Mouse (Mus musculus) CD4-positive, CD25-positive, alpha-beta regulatory T cell, adult 2 months (primary cell): ENCODE data around the gene Myl9.

ENCODE experiments used
- DNase-seq: peaks from one replicate; pipeline ENCODE4 v3.0.0-alpha.2; 2012; ENCODE audit warnings: low read depth, low spot score

The Myl9 gene

DNA sequence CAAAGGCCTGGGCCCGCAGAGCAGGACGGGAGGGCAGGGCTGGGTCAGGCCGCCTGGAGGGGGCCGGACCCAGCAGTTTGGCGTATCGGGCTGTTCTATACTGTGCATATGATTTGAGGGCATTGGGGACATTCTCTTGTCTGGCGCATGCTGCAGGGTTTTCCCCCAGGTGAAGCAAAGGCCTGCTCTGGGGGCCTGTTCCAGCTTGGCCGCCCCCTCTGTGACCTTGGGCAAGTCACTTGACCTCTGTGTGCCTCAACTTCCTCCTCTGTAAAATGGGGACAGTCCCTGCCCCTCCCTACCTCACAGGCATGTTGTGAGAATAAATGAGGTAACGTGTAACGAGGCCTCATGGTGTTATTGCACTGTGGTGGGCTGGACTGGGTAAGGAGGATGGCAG, 11.2 kb upstream of the Myl9 start:
- no peak for DNase-seq

GRCm38 (mm10) chr2:156764747-156765146, 10.5 kb upstream of the Myl9 start:
- DNase-seq, result no peak

DNA sequence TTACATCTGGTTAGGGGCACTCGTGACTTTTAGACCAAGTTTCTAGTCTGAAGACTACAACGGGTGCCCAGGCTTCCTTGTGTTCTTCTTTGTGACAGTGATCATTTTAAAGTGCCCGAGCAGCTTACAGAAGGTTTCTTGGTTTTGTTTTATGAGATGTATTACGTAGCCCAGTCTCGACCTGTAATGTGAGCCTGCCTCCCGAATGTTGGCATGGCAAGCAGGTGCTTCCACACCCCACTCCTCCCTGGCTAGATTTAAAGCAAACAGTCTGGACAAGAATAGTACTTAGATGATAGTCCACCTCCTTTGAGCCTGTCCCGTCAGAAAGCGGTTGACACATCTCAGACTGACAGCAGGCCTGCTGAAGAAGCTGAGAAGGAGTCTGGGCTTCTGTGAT, 9.6 kb upstream of the Myl9 start:
- DNase-seq, result no peak

DNA sequence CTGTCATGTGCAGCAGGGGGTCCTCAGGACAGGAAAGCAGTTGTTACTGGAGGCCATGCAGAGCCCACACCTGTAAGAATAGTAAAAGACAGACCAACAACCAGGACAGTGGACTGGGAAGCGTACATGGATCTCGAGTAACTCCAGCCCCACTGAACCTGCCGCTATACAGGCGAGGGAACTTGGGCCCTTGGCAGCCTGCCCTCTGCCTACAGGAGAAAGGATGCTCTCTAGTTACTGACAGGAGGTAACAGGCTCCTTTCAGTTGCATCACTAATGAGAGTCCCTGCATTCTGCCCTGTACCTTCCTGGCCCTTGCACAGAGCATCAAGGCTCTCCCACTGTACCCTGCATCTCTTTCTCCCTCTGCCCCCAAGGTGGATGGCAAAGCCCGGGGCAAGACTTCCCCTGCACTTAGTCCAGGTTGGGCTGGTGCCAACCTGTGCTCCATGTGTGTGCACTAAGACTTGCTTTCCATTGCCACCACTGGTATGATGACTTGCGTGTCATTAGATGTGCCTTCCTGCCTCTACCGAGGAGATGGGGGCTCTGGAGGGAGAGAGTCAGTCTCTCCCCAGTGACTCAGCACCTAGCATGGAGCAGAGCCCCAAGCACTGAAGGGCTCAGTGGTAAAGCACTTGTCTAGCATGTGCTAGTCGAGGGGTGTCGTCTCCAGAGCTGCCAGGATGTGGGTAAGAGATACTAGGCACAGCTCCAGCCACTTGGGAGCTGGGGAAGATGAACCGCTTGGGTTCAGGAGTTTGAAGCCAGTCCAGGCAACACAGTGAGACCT, 8.8 kb upstream of the Myl9 start:
- no peak for DNase-seq

- no peak for DNase-seq
Observed at GRCm38 (mm10) chr2:156767108-156767507, 8.1 kb upstream of the Myl9 start.

DNA sequence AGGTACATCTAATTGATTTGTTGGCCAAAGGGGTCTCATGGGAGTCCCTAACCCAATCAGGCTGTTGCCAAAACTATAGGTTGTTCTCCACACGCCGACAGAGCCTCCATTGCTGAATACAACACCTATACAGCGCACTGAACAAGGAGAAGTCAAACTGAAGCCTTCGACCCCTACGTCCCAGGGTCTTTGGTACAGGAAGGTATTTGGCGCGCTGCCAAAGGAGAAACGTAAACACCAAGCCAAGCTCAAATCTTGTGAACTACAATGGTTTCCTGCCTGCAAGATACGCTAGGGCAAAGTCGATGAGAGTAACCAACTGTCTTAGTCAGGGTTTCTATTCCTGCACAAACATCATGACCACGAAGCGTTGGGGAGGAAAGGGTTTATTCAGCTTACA, 5.9 kb upstream of the Myl9 start:
- DNase-seq, result no peak

DNA sequence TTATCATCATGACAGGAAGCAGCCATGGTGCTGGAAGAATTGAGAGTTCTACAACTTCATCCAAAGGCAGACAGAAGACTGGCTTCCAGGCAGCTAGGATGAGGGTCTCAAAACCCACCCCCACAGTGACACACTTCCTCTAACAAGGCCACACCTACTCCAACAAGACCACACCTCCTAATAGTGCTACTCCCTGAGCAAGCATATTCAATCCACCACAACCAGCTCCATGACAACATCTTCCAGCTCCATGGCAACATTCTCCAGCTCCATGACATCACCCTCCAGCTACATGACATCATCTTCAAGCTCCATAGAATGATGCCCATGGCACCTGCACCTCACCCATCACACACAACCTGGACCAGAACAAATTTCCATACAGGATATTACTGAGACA, 1.8 kb upstream of the Myl9 start:
- DNase-seq, result no peak

- DNase-seq, result no peak
Observed at GRCm38 (mm10) chr2:156774035-156774737, 1.0 kb upstream of the Myl9 start.

DNA sequence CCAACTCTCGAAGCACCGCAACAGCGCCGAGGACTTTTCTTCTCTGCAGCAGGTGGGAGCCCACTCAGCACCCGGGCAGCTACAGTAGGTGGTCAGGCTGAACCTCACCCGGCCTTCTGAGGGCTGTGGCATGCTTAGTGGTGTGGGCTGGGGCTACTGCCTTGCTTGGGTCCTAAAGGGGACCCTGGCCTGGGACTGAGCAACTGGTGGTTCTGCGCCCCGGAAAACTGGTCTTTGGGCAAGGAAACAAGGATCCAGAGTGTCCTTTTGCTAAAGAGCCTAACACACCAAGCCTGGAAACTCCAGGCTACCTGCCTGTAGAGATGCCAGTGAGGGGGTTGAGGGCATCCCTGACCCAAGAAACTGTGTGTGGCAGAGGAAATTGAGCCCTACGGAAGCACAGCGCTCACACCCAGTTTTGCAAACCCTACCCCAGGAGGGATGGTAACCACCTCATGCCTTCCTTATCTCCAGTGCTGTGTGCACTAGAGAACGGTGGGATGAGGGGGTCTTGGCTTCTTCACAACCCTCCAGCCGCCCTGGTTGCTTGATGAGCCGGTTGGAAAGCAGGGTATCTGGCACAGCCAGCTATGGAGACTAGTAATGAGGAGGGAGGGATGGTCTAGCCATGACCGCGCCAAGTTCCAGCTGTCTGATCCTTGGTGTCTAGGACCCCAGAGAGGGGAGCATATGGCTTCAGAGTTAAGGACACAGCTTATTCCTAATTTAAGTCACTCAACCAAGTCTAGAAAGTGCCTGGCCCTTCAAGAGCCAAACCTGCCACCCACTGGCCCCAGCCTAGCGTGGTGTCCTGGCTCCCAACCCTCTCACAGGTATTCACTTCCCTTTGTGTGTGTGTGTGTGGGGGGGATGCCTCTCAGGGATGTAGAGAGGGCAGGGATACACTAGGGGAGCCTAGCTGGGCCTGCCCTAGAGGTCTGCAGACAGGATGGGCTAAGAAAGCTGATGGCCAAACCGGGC, 525 bp downstream of the Myl9 start:
- DNase-seq, result no peak

DNA sequence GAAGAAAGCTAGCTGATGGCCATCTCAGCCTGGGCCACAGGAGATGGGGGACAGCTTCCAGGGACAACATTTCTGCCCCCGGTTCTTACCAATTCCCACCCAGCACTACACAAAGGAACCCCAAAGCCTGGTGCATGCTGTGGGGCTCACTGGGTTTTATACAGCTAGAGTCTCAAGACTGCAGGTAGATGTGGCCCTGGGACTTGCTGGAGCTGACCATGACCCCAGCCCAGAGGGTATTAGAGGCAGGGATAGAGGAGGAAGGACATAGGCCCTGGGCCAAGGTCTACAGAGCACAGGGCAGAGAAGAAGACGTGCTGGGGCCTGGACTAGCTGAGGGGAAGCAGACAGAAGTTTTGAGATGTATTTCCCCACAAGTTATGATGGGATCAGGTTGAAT, 1.7 kb downstream of the Myl9 start:
- no peak for DNase-seq

- DNase-seq, result no peak
Observed at GRCm38 (mm10) chr2:156777326-156778004, 2.2 kb downstream of the Myl9 start.

DNA sequence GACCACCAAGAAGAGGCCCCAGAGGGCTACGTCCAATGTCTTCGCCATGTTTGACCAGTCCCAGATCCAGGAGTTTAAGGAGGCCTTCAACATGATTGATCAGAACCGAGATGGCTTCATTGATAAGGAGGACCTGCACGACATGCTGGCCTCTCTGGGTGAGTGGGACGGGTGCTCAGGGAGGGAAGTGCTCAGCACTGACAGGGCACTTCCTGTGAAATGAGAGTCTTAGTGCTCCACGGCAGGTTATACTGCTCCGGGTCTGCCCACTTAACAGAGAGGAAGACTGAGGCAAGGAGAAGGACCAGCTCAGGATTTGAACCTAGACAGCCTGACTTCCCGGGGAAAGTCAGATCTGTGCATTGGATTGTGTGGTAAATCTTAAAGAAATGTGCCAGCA, 3.4 kb downstream of the Myl9 start:
- DNase-seq, result no peak

DNA sequence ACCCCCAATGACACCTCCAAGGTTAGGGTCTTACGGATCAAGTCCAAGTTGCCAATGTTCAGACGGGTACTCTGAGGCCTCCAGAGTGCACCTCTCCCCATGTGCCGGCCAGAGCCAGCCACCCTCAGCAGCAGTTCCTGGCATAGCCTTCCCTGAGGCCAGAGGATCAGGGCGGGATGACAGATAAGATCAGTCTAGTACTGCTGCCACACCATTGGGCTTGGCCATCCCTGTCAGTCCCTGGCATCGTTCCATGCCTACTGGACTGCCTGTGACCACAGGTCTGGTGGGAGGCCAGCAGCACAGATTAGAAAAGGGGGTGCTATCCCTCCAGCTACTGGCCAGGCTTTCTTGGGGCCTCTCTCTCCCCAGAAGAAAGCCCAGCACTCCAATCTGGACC, 3.8 kb downstream of the Myl9 start:
- DNase-seq, result no peak

GRCm38 (mm10) chr2:156779488-156779887, 4.3 kb downstream of the Myl9 start:
- no peak for DNase-seq

DNA sequence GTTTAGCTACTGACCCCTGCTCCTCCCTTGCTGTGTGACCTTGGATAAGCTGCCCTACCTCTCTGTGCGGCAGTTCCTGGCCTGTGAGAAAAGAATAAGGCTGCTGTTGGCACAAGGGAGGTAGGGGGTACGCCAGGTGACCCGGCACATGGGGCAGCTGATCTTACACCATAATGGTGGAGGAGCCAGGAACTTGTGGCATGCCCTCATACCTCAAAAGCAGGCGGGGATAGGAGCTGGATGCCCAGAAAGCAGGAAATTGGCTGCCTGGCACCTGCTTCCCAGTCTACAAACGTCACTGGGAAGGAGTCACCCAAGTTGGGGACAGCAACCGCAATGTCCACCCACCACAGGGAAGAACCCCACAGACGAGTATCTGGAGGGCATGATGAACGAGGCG, 4.9 kb downstream of the Myl9 start:
- no peak for DNase-seq

GRCm38 (mm10) chr2:156780752-156781151, 5.5 kb downstream of the Myl9 start:
- no peak for DNase-seq

- no peak for DNase-seq
Observed at GRCm38 (mm10) chr2:156781281-156781680, 6.1 kb downstream of the Myl9 start.

GRCm38 (mm10) chr2:156781836-156782480, 6.7 kb downstream of the Myl9 start:
- DNase-seq, result no peak

- no peak for DNase-seq
Observed at GRCm38 (mm10) chr2:156782481-156783348, 7.5 kb downstream of the Myl9 start.

DNA sequence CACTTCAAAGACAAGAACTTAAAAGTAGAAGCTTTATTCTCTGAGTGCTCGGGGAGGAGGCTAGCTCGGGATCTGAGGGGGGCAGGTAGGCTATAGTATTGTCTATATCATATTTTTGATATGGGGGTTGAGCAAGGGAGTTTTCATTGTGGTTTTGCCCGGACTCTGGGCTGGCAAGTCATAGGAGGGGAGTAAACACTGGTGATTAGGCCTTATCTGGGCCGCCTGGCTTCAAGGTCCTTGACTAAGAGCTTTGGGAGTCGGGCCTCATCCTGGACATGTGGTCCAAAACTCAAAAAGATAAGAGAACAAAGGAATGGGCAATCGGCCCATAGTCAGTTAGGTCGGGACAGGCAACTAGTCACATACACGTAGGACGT, 8.1 kb downstream of the Myl9 start:
- no peak for DNase-seq
